12 mouse cellular contexts compared by ENCODE assay signal in genomic region chr2:153319036-153319643, GRCm38 (mm10). TPM values are rescaled to one million over a fixed set of nuclear protein-coding genes. Genes with fewer than 3 reads are reported as not detected.
DNase-seq lines count a peak whose midpoint lies in the region; ATAC-seq and TF ChIP-seq lines count a peak whose summit lies in the region.
"Had no signal": no experiment of that assay in that cellular context is flagged by ENCODE, and none has a peak within 500 bp of the region (broad histone marks: within the 10 kb centered on the region; RNA-seq: fewer than 3 reads in every experiment).

No protein-coding gene starts in this region.

- no peak for ATAC-seq in liver, embryonic 12.5 days
- no peak for ATAC-seq in liver, embryonic 11.5 days (replicated peaks; ENCODE audit: low FRiP score)
- no peak for ATAC-seq in liver, embryonic 15.5 days (ENCODE audit: insufficient read depth)
- peak; percentile 84 for ATAC-seq in megakaryocyte progenitor cell, adult 5-6 weeks (replicated peaks; ENCODE audit: poor library complexity)
- ATAC-seq: inflammation-experienced regulatory T-cells, adult 6 months; midbrain, embryonic 15.5 days had no signal

- H3K4me3 ChIP-seq in liver, embryonic 12.5 days = no peak overlapping the region
- no peak overlapping the region for H3K4me3 ChIP-seq in liver, embryonic 11.5 days (ENCODE audit: low read depth, low read length)
- H3K4me3 ChIP-seq in liver, embryonic 15.5 days (replicated peaks) = no peak overlapping the region
- H3K4me3 ChIP-seq in cerebellum, adult 2 months (replicated peaks; ENCODE audit: insufficient read depth, low read depth, low read length) = no peak overlapping the region
- H3K4me3 ChIP-seq: midbrain, embryonic 15.5 days had no signal

- H3K9me3 ChIP-seq in liver, embryonic 12.5 days (replicated peaks) = no peaks in the 10 kb centered on the region
- no peaks in the 10 kb centered on the region for H3K9me3 ChIP-seq in liver, embryonic 11.5 days (ENCODE audit: control insufficient read depth, low read length)
- H3K9me3 ChIP-seq in liver, embryonic 15.5 days (replicated peaks) = no peaks in the 10 kb centered on the region
- H3K9me3 ChIP-seq: midbrain, embryonic 15.5 days had no signal

- no peak overlapping the region for H3K9ac ChIP-seq in liver, embryonic 12.5 days
- no peak overlapping the region for H3K9ac ChIP-seq in liver, embryonic 11.5 days (ENCODE audit: low read depth, low read length)
- no peak overlapping the region for H3K9ac ChIP-seq in liver, embryonic 15.5 days
- H3K9ac ChIP-seq: midbrain, embryonic 15.5 days had no signal

- WGBS in liver, embryonic 12.5 days (ENCODE audit: insufficient replicate concordance) = 56% methylated on average over 8 of the region's 8 CpGs
- 68% methylated on average over 8 of the region's 8 CpGs for WGBS in liver, embryonic 11.5 days
- 46% methylated on average over 8 of the region's 8 CpGs for WGBS in liver, embryonic 15.5 days (ENCODE audit: insufficient replicate concordance)
- 86% methylated on average over 8 of the region's 8 CpGs for WGBS in cerebellum, adult 2 months

- H3K27ac ChIP-seq in liver, embryonic 12.5 days = peak overlapping the region; percentile 41; the same call in 1 of the 2 replicates
- no peak overlapping the region for H3K27ac ChIP-seq in liver, embryonic 11.5 days (ENCODE audit: low read depth, low read length)
- H3K27ac ChIP-seq in liver, embryonic 15.5 days (replicated peaks) = peak overlapping the region; percentile 59
- H3K27ac ChIP-seq in cerebellum, adult 2 months (ENCODE audit: insufficient read depth, low read length) = no peak overlapping the region
- H3K27ac ChIP-seq: midbrain, embryonic 15.5 days had no signal

- H3K36me3 ChIP-seq in liver, embryonic 12.5 days = peaks cover 58% of the 10 kb centered on the region
- peaks cover 7% of the 10 kb centered on the region for H3K36me3 ChIP-seq in liver, embryonic 11.5 days (ENCODE audit: control insufficient read depth, insufficient read depth, low read length)
- peaks cover 26% of the 10 kb centered on the region; the same call in 1 of the 2 replicates for H3K36me3 ChIP-seq in liver, embryonic 15.5 days (replicated peaks)

- no peak for TF ChIP-seq CTCF in cerebellum, adult 2 months (IDR thresholded peaks at IDR 0.05; ENCODE audit: borderline replicate concordance, insufficient read depth, low read depth, low read length)

- no peaks in the 10 kb centered on the region for H3K4me1 ChIP-seq in liver, embryonic 12.5 days
- no peaks in the 10 kb centered on the region for H3K4me1 ChIP-seq in liver, embryonic 11.5 days (replicated peaks; ENCODE audit: control insufficient read depth, insufficient read depth, low read length)
- peaks cover 3% of the 10 kb centered on the region; the same call in 1 of the 2 replicates for H3K4me1 ChIP-seq in liver, embryonic 15.5 days (replicated peaks)
- H3K4me1 ChIP-seq in cerebellum, adult 2 months (ENCODE audit: control insufficient read depth, insufficient read depth, low read length) = no peaks in the 10 kb centered on the region
- H3K4me1 ChIP-seq: midbrain, embryonic 15.5 days had no signal

- H3K27me3 ChIP-seq in liver, embryonic 12.5 days (replicated peaks) = no peaks in the 10 kb centered on the region
- H3K27me3 ChIP-seq in liver, embryonic 11.5 days (replicated peaks; ENCODE audit: control insufficient read depth, insufficient read depth, low read length) = no peaks in the 10 kb centered on the region
- H3K27me3 ChIP-seq in liver, embryonic 15.5 days = no peaks in the 10 kb centered on the region
- H3K27me3 ChIP-seq in cerebellum, adult 2 months (ENCODE audit: control insufficient read depth, insufficient read depth, low read length) = no peaks in the 10 kb centered on the region
- H3K27me3 ChIP-seq: midbrain, embryonic 15.5 days had no signal

- TF ChIP-seq POLR2A in cerebellum, adult 2 months (IDR thresholded peaks at IDR 0.05; ENCODE audit: borderline replicate concordance, insufficient read depth, low read length) = no peak

- H3K4me2 ChIP-seq in liver, embryonic 12.5 days = no peak overlapping the region
- no peak overlapping the region for H3K4me2 ChIP-seq in liver, embryonic 11.5 days
- 0 out of 2 replicates have a peak overlapping the region, but pooled peaks have one; percentile 5 for H3K4me2 ChIP-seq in liver, embryonic 15.5 days
- H3K4me2 ChIP-seq: midbrain, embryonic 15.5 days had no signal

- DNase-seq in heart, adult 11 months = peak; percentile 94
- no peak for DNase-seq in heart, postnatal 4 days
- DNase-seq in liver, embryonic 11.5 days (ENCODE audit: low spot score) = no peak
- DNase-seq in retina, postnatal 1 day = no peak
- DNase-seq in cerebellum, adult 2 months = no peak
- DNase-seq: adrenal gland, adult 2 months; cerebellum, adult 9-10 months had no signal

RNA-seq across cellular contexts. Expression of gene Asxl1, which starts 26.5 kb away (rescaled TPM):
- 10 to 100 TPM; 37.0 to 38.2 TPM for total RNA-seq in heart, postnatal 4 days (2021)
- polyA plus RNA-seq in liver, embryonic 12.5 days (2016; fragmentation: Nextera tagmentation; extraction: Ambion mirVana) = 12.2 and 12.5 TPM in 2 replicates
- polyA plus RNA-seq in liver, embryonic 11.5 days (2014; fragmentation: Nextera tagmentation; extraction: Ambion mirVana) = 13.6 and 15.1 TPM in 2 replicates
- polyA plus RNA-seq in liver, embryonic 15.5 days (2015; fragmentation: Nextera tagmentation; extraction: Ambion mirVana) = 6.4 and 7.2 TPM in 2 replicates
- 31.1 and 32.0 TPM in 2 replicates for total RNA-seq in megakaryocyte progenitor cell, adult 5-6 weeks (2015)
- total RNA-seq in megakaryocyte progenitor cell, adult 5-6 weeks (2017) = 20.0 and 24.1 TPM in 2 replicates
- polyA plus RNA-seq in cerebellum, adult 2 months (2012; rRNA removed) = 20.5 and 21.8 TPM in 2 replicates

RNA-seq across cellular contexts. Expression of gene Kif3b, which starts 27.9 kb away (rescaled TPM):
- 10 to 100 TPM; 12.9 to 13.4 TPM for total RNA-seq in heart, postnatal 4 days (2021)
- 2.7 and 2.9 TPM in 2 replicates for polyA plus RNA-seq in liver, embryonic 12.5 days (2016; fragmentation: Nextera tagmentation; extraction: Ambion mirVana)
- 3.2 and 3.5 TPM in 2 replicates for polyA plus RNA-seq in liver, embryonic 11.5 days (2014; fragmentation: Nextera tagmentation; extraction: Ambion mirVana)
- 1.4 and 2.0 TPM in 2 replicates for polyA plus RNA-seq in liver, embryonic 15.5 days (2015; fragmentation: Nextera tagmentation; extraction: Ambion mirVana)
- total RNA-seq in megakaryocyte progenitor cell, adult 5-6 weeks (2015) = 3.6 and 5.5 TPM in 2 replicates
- total RNA-seq in megakaryocyte progenitor cell, adult 5-6 weeks (2017) = 9.9 and 11.3 TPM in 2 replicates
- polyA plus RNA-seq in cerebellum, adult 2 months (2012; rRNA removed) = 26.0 and 27.1 TPM in 2 replicates

Comparison
In these comparisons a context has a peak if more than half of its experiments do, and no peak if none do; other contexts are left out.
1. H3K27ac ChIP-seq: peak in liver, embryonic 12.5 days (single experiment) and liver, embryonic 15.5 days (single experiment); none in liver, embryonic 11.5 days (single experiment) and cerebellum, adult 2 months (single experiment).